Mouse (Mus musculus): Measurements from ENCODE around the gene Mdc1.

DNA sequence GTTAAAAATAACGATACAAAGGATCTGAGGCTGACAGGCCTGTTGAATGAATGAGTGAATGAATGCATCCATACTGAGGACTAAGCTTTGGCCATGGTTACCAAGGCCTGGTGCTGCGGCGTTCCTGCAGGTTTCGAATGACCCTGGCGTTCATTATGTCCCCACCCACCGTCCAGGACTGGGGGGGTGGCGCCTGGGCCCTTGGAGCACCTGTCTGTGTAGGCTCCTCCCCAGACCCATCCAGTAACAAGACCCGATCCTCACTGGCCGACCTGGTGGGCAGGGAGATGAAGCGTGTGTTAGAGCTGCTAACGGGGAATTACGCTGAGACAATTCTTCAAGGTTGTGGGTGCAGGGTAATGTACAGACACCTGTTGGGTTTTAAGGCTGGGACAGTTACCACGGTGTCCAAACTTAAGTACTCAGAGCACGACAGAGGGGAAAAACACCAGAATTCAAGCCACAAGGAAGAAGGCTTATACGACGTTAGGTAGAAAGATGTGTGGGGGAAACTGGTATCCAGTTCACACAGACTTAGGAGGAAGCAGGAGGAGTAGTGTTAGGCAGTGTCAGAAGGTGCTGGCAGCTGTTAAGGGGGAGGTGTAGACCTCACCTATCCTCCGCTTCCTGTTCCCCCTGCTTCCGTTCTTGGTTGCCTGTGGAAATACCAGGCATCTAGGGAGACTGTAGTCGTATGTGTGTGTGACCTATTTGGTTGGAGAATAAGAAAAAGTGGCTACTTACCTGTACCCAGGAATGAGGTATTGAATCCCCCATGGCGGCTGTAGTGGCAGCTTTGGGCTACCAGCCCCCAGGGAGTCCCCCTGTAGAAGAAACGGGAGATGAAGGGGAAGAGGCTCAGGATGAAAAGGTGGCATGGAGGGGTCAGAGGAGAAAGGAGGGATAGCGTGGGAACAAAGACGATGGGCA, 56.6 kb downstream of the Mdc1 start:
- TF ChIP-seq CTCF (IDR thresholded peaks at IDR 0.05; ENCODE audit: insufficient read depth, low read length) (no peak), POLR2A (IDR thresholded peaks at IDR 0.05; ENCODE audit: borderline replicate concordance, extremely low read depth, low read depth, low read length) (no peak)

All from lung, adult 2 months (tissue).